Mouse (Mus musculus): ENCODE measurements around the gene Zfp131.

GRCm38 (mm10) chr13:119756831-119757230, 33.9 kb downstream of the Zfp131 start:
- no peak for TF ChIP-seq POLR2A (IDR thresholded peaks at IDR 0.05; ENCODE audit: low read depth, low read length)
- no peak for TF ChIP-seq CTCF (conservative IDR thresholded peaks at IDR 0.05; ENCODE audit: insufficient read depth, insufficient read length, low read depth, low read length)
